8 mouse cellular contexts compared by ENCODE assay signal in genomic region chr9:110741711-110742294, GRCm38 (mm10). TPM values are rescaled to one million over a fixed set of nuclear protein-coding genes. Genes with fewer than 3 reads are reported as not detected.
DNase-seq lines count a peak whose midpoint lies in the region; ATAC-seq and TF ChIP-seq lines count a peak whose summit lies in the region.

Gene Myl3, plus strand, starts transcription at chr9:110741861.

- peak within 1 kb of the TSS; percentile 96 for H3K27ac ChIP-seq in embryonic facial prominence, embryonic 10.5 days (replicated peaks)
- peak within 1 kb of the TSS; percentile 82 for H3K27ac ChIP-seq in heart, embryonic 15.5 days
- no peak within 1 kb of the TSS for H3K27ac ChIP-seq in liver, embryonic 14.5 days

- no peak for ATAC-seq in heart, embryonic 15.5 days (replicated peaks; ENCODE audit: insufficient number of reproducible peaks, insufficient read depth, low FRiP score, low read depth)
- ATAC-seq in liver, embryonic 14.5 days (ENCODE audit: insufficient read depth): no peak

- 3% methylated on average over 17 of the region's 17 CpGs for WGBS in embryonic facial prominence, embryonic 10.5 days
- WGBS in heart, embryonic 15.5 days: 9% methylated on average over 17 of the region's 17 CpGs
- WGBS in liver, embryonic 14.5 days (ENCODE audit: insufficient replicate concordance): 6% methylated on average over 17 of the region's 17 CpGs

- peak; percentile 44 for DNase-seq in embryo, embryonic 10 days (ENCODE audit: low spot score)
- no peak for DNase-seq in embryo, embryonic 11 days
- DNase-seq in embryonic facial prominence, embryonic 10.5 days (ENCODE audit: low spot score): no peak
- no peak for DNase-seq in liver, embryonic 14.5 days (ENCODE audit: low read depth in 3 of 3, low spot score in 3 of 3)
- DNase-seq in right cerebral cortex, adult 2 months (ENCODE audit: low spot score in 2 of 2): no peak
- DNase-seq in right cerebral cortex, postnatal 25 days: no peak
- DNase-seq in urinary bladder, postnatal 4 days (ENCODE audit: low spot score in 2 of 2): no peak

- no peak for TF ChIP-seq EP300 in liver, embryonic 14.5 days (IDR thresholded peaks at IDR 0.05; ENCODE audit: low read depth)

- no peak for TF ChIP-seq CTCF in liver, embryonic 14.5 days (IDR thresholded peaks at IDR 0.05; ENCODE audit: low read depth)

- peak within 1 kb of the TSS; percentile 77 for H3K9ac ChIP-seq in heart, embryonic 15.5 days
- no peak within 1 kb of the TSS for H3K9ac ChIP-seq in liver, embryonic 14.5 days (replicated peaks)

- peak within 1 kb of the TSS; percentile 84 for H3K4me3 ChIP-seq in embryonic facial prominence, embryonic 10.5 days
- H3K4me3 ChIP-seq in heart, embryonic 15.5 days: peak within 1 kb of the TSS; percentile 80
- peak within 1 kb of the TSS; percentile 52 to 53 for H3K4me3 ChIP-seq in liver, embryonic 14.5 days (ENCODE audit: insufficient read depth in 1 of 2, low read depth in 2 of 2, low read length in 2 of 2)

- H3K27me3 ChIP-seq in embryonic facial prominence, embryonic 10.5 days (replicated peaks; ENCODE audit: low read depth, poor library complexity, severe bottlenecking): peaks cover 74% of the 10 kb centered on the region
- peaks cover 21% of the 10 kb centered on the region; the same call in 1 of the 2 replicates for H3K27me3 ChIP-seq in heart, embryonic 15.5 days
- H3K27me3 ChIP-seq in liver, embryonic 14.5 days (ENCODE audit: control insufficient read depth, insufficient read depth, low read length): peaks cover 56% of the 10 kb centered on the region

- peaks cover 23% of the 10 kb centered on the region for H3K36me3 ChIP-seq in embryonic facial prominence, embryonic 10.5 days (replicated peaks)
- H3K36me3 ChIP-seq in heart, embryonic 15.5 days: no peaks in the 10 kb centered on the region; the same call in 1 of the 2 replicates
- no peaks in the 10 kb centered on the region for H3K36me3 ChIP-seq in liver, embryonic 14.5 days (replicated peaks; ENCODE audit: control insufficient read depth, insufficient read depth, low read depth)

- H3K4me1 ChIP-seq in embryonic facial prominence, embryonic 10.5 days: peaks cover 72% of the 10 kb centered on the region
- peaks cover 27% of the 10 kb centered on the region for H3K4me1 ChIP-seq in heart, embryonic 15.5 days (replicated peaks)
- H3K4me1 ChIP-seq in liver, embryonic 14.5 days (replicated peaks; ENCODE audit: control insufficient read depth in 2 of 2, insufficient read depth in 2 of 2, low read length in 1 of 2): peaks cover 0 to 16% of the 10 kb centered on the region in 2 experiments; a peak in 2 of 4 replicates

- no peaks in the 10 kb centered on the region for H3K9me3 ChIP-seq in embryonic facial prominence, embryonic 10.5 days
- H3K9me3 ChIP-seq in heart, embryonic 15.5 days (replicated peaks): no peaks in the 10 kb centered on the region
- H3K9me3 ChIP-seq in liver, embryonic 14.5 days (ENCODE audit: control insufficient read depth, low read length): no peaks in the 10 kb centered on the region

- peak within 1 kb of the TSS; percentile 94 for H3K4me2 ChIP-seq in heart, embryonic 15.5 days
- H3K4me2 ChIP-seq in liver, embryonic 14.5 days (ENCODE audit: low read depth): peak within 1 kb of the TSS; percentile 56

RNA-seq across cellular contexts. Expression of gene Myl3, which starts in this region (rescaled TPM):
- 0.86 and 4.4 TPM in 2 replicates for polyA plus RNA-seq in embryonic facial prominence, embryonic 10.5 days (2016; fragmentation: Nextera tagmentation; extraction: Ambion mirVana)
- polyA plus RNA-seq in heart, embryonic 15.5 days (2015; fragmentation: Nextera tagmentation; extraction: Ambion mirVana): 3,797 and 4,490 TPM in 2 replicates
- polyA plus RNA-seq in liver, embryonic 14.5 days (2012; rRNA removed): 0.10 TPM in 1 of 2 replicates, not detected in the other
- 0.18 TPM in 1 of 2 replicates, not detected in the other for polyA plus RNA-seq in liver, embryonic 14.5 days (2014; fragmentation: Nextera tagmentation; extraction: Ambion mirVana)

Comparison
In these comparisons a context has a peak if more than half of its experiments do, and no peak if none do; other contexts are left out.
1. RNA of gene Myl3 (polyA plus RNA-seq): 3,797 to 4,490 TPM in heart, embryonic 15.5 days; 0.86 to 4.4 TPM in embryonic facial prominence, embryonic 10.5 days and 0.10 to 0.18 TPM in liver, embryonic 14.5 days; every median in the first group is over 100 times any median in the second.
2. Peak in every context shown above with its lines, with median percentiles within 50 percentile points of each other: H3K4me3 ChIP-seq.